Mouse (Mus musculus) kidney, postnatal 25 days (tissue): ENCODE data around the gene Cep97.

ENCODE experiments used
- DNase-seq, 2 experiments: peaks; one replicate each; pipeline ENCODE4 v3.0.0; 2021; ENCODE audit warnings: mixed read lengths in 2 of 2

Cep97 gene

GRCm38 (mm10) chr16:55947266-55947665 is 12.6 kb upstream of the Cep97 start:
- no peak for DNase-seq

DNA sequence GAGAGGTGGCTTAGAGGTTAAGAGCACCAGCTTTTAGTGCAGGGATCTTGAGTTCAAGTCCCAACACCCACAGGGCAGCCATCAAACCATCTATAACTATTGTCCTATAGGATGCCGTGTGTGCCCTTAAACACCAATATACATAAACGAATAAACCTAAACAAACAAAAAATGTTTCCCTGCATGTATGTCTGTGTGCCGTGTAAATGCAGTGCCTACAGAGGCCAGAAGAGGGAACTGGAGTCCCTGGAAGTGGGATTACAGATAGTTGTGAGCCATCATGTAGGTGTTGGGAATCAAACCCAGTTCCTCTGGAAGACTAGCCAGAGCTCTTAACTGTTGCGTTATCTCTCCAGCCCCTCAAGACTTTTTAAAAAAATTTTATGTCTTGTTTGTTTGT is 6.1 kb upstream of the Cep97 start:
- DNase-seq: no peak

DNA sequence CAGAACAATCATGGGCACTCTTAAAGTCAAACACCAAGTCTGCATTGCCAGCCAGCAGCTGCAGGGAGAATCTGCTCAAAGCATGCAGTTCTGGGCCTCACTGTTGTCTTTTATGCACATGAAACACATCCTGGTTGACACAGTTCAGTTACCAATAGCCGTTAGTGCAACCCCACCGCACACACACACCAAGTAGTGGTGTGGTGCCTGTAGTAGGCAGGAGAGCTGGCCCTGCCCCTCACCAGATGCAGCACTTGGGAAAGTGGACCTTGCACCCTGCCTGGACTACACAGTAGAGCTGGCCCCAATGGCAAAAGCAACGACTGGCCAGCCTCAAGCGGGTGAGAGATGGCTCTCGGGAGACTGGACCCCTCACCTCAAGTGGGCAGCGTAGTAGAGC is 5.0 kb upstream of the Cep97 start:
- DNase-seq: peak; percentile 30 to 65

DNA sequence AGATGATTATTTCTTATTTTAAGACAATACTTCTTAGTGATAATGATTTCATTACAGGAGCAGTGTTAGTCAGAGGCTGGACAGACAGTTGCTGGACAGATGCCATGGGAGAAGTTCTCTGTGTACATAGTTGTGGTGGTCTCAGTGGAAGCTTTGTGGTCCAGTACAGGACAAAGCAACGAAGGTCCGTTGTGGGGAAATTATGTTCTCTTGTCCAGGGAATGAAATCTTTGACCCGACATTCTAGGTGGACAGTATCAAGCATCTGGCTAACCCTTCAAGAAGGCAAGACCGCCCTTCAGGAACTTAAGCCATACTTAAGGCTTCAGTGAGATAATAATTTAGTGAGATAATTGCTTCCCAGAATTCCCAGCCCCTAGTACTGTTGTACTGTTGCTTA is 4.1 kb upstream of the Cep97 start:
- no peak for DNase-seq

GRCm38 (mm10) chr16:55933681-55934343 is 843 bp downstream of the Cep97 start:
- peak; percentile 37 to 51 for DNase-seq

DNA sequence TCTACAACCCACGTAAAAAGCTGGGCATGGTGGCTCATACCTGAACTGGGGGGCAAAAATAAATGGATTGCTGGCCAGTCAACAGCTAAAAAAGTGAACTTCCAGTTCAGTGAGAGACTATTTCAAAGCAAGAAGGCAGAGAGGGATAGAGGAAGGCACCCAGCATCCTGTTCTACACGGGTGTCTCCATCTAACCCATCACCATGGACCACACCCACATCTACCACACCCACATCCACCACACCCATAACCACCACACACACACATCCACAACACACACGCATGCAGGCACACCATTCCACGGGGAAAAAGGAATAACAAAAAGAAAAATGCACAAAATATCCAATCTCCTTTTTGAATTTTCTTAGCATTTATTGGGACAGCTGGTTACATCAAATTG is 10.6 kb downstream of the Cep97 start:
- DNase-seq: no peak

- DNase-seq: no peak
Observed at GRCm38 (mm10) chr16:55922079-55922478, 12.6 kb downstream of the Cep97 start.

DNA sequence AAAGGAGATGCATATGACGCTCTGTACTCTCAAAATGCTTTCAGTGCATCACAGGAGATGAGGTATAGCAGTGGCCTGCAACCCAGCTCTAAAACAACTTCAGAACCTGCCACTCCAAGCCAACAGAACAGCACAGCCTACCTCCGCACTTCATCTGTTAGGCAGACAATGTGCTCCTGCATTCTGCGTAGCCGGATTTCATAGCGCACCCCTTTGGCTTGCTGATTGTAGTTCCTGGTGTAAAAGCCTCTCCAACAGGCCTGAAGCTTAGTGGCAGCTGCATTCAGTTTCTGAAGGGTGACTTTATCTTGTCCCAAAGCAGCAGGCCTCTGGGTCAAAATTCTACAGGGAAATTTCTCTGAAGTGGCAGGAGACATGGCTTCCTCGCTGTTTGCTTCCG is 19.9 kb downstream of the Cep97 start:
- DNase-seq: no peak

DNA sequence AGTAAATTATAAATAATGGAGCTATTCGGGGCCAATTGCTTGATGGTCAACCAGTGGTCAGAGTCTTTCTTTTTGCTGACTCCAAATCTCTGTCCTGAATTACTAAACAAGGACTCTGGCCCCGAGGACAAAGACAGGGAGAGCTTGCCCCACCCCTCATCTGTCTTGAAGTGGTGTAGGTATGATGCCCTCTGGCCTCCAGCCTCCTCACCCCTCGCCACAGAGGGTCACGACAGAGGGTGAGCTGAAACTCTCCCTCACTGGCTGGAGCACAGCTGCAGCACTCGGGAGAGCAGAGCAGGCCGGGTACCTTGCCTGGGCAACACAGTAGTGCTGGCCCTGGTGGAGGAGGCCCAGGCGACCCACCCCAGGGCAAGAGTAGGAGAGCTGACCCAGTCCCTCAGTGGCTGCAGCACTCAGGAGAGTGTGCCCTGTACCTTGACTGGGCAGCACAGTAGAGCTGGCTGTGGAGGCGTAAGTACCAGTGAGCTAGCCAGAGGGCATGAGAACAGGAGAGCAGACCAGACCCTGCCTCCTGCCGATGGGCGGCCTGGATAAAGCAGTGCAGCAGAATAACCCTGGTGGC is 24.4 kb downstream of the Cep97 start:
- DNase-seq: peak; percentile 73 to 87

DNA sequence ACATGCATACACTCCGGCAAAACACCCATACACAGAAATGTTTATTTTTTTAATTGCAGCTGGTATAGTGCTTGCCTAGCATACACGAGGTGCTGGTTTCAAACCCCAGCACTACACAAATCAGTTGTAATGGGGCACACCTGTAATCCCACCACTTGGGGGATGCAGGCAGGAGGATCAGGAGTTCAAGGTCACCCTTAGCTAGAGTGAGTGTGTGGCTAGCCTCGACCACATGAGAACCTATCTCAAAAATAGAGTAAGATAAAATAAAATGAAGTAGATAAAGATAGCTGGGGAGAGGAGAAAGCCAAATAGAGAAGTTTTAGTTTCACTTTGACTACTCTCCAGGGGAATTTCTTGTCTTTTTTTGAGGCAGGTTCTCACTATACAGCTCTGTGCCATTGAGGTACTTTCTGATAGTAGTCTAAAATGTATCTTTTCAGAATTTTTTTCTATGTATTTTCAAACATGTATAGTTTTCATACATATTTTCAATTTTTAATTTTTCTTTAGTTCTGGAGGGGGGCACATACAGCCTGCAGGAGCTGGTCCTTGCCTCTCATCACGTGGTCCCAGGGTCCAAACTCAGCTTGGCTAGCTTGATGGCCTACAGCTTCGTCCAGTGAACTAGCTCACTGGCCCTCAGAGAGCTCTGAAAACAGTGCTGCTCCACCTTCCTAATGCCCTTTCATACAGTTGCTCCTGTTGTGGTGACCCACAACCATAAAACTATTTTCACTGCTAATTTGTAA is 27.6 kb downstream of the Cep97 start:
- DNase-seq: no peak

- DNase-seq: peak in 1 of 2 experiments; percentile 35
Observed at GRCm38 (mm10) chr16:55905370-55905769, 29.3 kb downstream of the Cep97 start.

GRCm38 (mm10) chr16:55901839-55902756 is 32.6 kb downstream of the Cep97 start:
- no peak for DNase-seq

GRCm38 (mm10) chr16:55898385-55899002 is 36.2 kb downstream of the Cep97 start:
- DNase-seq: no peak

DNA sequence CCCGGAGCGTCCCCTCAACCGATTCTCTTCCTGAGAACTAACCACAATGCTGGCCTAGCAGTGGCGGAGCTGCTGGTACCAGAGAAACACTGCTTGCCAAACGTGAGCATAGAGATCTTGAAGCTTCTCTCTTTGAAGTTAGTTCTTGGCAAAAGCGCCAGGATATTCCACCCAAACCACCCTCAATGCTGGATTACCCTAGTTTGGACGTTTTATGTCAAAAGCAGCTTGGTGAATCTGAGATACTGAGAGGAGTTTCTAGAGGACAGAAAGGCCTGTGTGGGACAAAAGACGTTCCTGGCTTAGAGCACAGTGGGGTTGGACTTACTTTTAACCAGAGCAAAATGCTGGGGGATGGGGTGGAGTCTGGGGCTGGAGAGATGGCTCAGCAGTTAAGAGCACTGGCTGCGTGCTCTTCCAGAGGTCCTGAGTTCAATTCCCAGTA is 39.0 kb downstream of the Cep97 start:
- peak; percentile 20 to 55 for DNase-seq

GRCm38 (mm10) chr16:55894893-55895650 is 39.6 kb downstream of the Cep97 start, which contains the start of gene Nxpe3:
Gene Nxpe3 (minus strand): TSS chr16:55895285.
- DNase-seq: peak; percentile 90 to 95

DNA sequence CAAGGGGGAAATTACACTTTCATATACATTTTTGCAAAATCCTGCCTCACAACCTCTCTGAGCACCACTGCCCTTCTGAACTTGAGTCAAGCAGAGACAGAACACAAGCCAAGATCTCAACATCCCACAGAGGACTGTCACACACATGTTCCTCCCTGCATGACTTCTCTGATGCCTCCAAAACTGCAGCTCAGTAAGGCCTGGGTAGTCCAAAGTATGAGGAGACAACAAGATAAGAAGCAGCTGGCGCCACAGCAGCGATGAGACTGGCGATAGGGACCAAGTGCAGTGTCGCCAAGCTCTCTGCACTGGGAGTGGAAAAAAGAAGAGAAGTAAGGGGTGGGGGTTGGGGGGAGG is 40.1 kb downstream of the Cep97 start:
- peak in 1 of 2 experiments; percentile 15 for DNase-seq

GRCm38 (mm10) chr16:55893410-55894107 is 41.1 kb downstream of the Cep97 start:
- peak; percentile 18 to 53 for DNase-seq

DNA sequence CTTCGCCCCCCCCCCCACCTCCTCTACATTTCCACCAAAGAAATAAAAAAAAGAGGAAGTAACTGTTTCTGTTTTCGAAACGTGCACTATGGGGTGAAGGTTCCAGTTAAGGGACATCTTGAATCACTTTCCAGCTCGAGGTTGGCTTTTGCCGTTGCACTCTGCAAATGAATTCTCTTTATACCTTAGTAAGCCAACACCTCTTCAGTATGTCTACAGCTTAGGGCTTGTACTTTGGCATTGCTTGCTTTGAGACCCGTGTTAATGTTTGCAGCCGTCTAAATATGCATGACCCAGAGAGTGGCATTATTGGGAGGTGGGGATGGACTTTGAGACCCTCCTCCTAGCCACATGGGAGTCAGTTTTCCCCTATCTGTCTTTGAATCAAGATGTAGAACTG is 42.2 kb downstream of the Cep97 start:
- peak; percentile 14 to 55 for DNase-seq

- no peak for DNase-seq
Observed at GRCm38 (mm10) chr16:55891346-55891745, 43.3 kb downstream of the Cep97 start.

- no peak for DNase-seq
Observed at GRCm38 (mm10) chr16:55890346-55891136, 44.1 kb downstream of the Cep97 start.
